Mouse (Mus musculus) large intestine, adult 2 months (tissue): Measurements from ENCODE around the gene Zranb3. TPM values are rescaled to one million over a fixed set of nuclear protein-coding genes. Genes with fewer than 3 reads are reported as not detected.
"Not testable (repeated sequence)": the region's sequence is repeated elsewhere in the genome, so short reads cannot be mapped to it uniquely, and the experiment has no call there.

Experiments
- DNase-seq: peaks from one replicate; pipeline ENCODE4 v3.0.0-alpha.2; 2012; ENCODE audit warnings: low read depth, low spot score
- WGBS: fragments of 180-500 bp; shearing (Covaris S2); methylation state at CpG from one replicate; pipeline ENCODE4 v1.1.7; 2018; 5-methylcytosine and 5-hydroxymethylcytosine counted together
- polyA plus RNA-seq: library from polyadenylated mRNA; depleted of rRNA; stranded (reverse); fragments of >200 nt; gene quantifications from 2 replicates; pipeline ENCODE4 v1.2.3, GENCODE M21; 2012; rRNA removed

Zranb3 gene
- polyA plus RNA-seq, 1 experiment: 1.1 TPM

DNA sequence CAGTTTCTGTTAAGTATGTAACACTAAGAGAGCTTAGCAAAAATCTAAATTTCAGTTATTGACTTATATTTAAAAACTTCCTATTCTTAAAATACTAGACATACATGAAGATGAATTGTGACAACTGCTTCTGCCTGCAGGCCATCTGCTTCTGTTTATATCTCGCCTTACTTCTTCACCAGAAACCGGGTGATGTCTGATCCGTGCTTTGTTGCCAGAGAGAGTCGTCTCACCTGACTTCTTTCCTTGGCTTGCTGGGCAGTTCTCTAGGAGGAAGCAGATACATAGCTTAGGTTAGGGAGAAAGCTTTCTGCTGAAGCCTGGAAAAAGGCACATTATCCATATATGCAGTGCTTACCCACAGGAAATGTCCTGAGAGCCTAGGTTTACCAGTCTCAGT is 148.0 kb downstream of the Zranb3 start:
- no peak for DNase-seq
- WGBS: 77% methylated on average over 4 of the region's 4 CpGs

- 69% methylated on average over 4 of the region's 4 CpGs for WGBS
- DNase-seq: not testable (repeated sequence)
Measured at GRCm38 (mm10) chr1:127954198-127954597, 148.6 kb downstream of the Zranb3 start.

- DNase-seq: no peak
- 52% methylated on average over 4 of the region's 4 CpGs for WGBS
Measured at GRCm38 (mm10) chr1:127952276-127952675, 150.6 kb downstream of the Zranb3 start.

GRCm38 (mm10) chr1:127948748-127949147 is 154.1 kb downstream of the Zranb3 start:
- DNase-seq: no peak
- 73% methylated on average over 5 of the region's 5 CpGs for WGBS

DNA sequence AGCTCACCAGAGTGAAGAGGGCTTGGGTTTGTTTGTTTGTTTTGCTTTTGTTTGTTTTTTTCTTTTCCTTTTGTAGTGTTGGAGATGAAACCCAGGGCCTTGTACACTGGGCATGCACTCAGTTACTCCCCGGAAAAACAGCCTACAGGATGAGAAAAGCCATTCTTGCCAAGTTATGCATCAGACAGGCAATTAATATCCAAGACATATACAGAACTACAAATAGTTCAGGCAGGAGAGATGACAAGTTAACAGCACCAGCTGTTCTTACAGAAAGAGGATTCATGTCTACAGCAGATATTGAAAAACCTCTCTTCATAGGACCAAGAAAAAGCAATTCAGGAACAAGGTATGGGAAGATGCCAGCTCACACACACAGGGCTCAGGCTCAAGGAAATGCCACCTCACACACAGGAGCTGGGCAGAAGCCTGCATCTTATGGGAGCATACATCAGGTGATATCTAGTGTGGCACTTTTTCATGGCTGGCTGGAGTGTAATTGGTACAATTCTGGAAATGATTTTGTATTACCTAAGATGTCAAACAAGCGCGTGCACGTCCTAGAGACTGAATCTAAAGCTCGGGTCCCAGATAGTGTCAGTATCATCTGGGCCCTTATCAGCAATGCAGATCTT is 156.1 kb downstream of the Zranb3 start:
- WGBS: 75% methylated on average over 5 of the region's 5 CpGs

DNA sequence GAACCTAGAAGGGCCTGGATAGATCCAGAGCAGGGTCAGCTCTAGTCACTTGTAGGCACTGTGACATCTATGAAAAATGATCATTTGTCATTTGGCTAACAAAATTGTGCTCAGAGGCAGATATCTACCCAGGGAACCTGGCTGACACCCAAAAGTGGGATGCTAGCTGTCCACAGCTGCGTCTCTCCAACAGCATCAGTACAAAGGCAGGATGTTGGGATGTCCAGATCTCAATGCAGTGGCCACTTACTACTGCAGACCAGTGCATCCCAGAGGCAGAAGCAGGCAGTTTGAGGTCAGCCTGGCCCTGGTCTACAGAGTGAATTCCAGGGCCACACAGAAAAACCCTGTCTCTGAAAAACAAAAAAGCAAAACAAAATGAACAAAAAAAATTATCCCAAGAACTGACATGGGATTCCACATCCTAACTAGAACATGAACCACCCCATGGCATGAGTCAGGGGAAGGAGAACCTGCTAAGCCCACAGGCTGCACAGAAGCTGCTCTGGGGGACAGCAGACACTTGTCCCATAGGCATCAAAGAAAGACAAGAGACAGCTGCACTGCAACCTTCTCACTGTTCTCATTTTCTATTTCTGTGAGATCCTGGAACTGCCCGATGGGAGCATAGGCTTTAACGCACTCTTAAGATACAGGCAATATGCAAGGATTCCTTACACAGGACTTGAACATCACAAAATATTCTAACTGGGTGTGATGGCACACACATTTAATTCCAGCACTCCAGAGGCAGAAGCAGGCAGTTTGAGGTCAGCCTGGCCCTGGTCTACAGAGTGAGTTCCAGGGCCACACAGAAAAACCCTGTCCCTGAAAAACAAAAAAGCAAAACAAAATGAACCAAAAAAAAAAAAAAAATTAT is 156.9 kb downstream of the Zranb3 start:
- DNase-seq: no peak
- WGBS: 76% methylated on average over 3 of the region's 3 CpGs

More for the DNA sequence above, 156.1 kb downstream of the Zranb3 start:
- DNase-seq: no peak

DNA sequence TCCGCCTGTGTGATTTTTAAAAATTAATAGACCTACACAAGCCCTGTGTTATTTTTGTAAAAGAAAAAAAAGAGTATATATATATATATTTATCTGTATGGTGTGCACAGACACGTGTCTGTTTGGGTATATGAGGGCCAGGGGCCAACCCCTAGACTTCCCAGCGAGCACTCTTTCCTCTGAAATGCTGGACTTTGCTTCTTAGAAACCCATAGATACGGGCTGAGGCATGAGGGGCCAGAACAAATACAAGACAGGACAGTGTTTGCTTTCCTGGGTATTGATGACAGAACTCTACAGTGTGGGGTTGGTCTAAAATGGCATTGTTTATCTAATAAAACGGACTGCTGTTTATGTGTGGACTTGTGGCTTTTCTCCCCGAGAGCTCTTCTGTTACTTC is 159.3 kb downstream of the Zranb3 start:
- WGBS: 66% methylated on average over 6 of the region's 6 CpGs
- no peak for DNase-seq

GRCm38 (mm10) chr1:127942231-127942630 is 160.6 kb downstream of the Zranb3 start:
- WGBS: 96% methylated on average over 10 of the region's 10 CpGs
- no peak for DNase-seq

DNA sequence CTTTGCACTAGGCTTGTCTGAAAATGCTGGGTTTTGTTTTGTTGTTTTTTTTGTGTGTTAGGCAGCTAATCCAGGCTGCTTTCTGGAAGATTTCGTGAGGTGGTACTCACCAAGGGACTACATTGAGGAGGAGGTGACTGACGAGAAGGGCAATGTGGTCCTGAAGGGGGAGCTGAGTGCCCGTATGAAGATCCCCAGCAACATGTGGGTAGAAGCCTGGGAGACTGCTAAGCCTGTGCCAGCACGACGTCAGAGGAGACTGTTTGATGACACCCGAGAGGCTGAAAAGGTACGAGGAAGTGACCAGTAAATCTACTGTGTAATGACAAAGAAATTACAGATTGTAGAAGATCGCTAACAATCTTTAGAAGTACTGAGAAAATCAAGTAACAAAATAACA is 165.6 kb downstream of the Zranb3 start:
- DNase-seq: no peak
- 84% methylated on average over 8 of the region's 8 CpGs for WGBS

GRCm38 (mm10) chr1:127934322-127934721 is 168.5 kb downstream of the Zranb3 start:
- 93% methylated on average over 5 of the region's 5 CpGs for WGBS
- no peak for DNase-seq

- 50% methylated on average over 2 of the region's 2 CpGs for WGBS
- DNase-seq: peak; percentile 13
Measured at GRCm38 (mm10) chr1:127933405-127933804, 169.4 kb downstream of the Zranb3 start.

DNA sequence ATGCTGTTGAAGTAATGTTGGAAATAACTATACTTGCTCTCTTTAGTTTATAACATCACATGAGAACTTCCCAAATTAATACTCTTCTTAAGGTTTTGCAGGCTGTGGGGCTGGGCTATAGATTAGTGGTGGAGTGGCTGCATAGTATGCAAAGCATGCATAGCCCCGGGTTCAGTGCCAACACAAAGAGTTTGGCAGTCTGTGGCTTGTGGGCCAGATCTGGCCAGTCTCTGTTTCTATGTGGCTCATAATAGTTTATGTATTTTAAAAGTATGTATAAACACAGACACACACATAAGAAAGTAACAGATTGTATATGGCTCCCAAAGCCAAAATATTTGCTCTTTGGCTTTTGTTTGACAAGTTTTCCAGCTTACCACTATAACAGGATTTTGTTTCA is 187.0 kb downstream of the Zranb3 start:
- no peak for DNase-seq
- 54% methylated on average over 1 of the region's 1 CpGs for WGBS

- 86% methylated on average over 6 of the region's 6 CpGs for WGBS
- DNase-seq: no peak
Measured at GRCm38 (mm10) chr1:127915316-127915715, 187.5 kb downstream of the Zranb3 start.

GRCm38 (mm10) chr1:127913116-127913515 is 189.7 kb downstream of the Zranb3 start:
- no peak for DNase-seq
- WGBS: 77% methylated on average over 4 of the region's 4 CpGs

- peak; percentile 57 for DNase-seq
- 33% methylated on average over 2 of the region's 2 CpGs for WGBS
Measured at GRCm38 (mm10) chr1:127904774-127905385, 198.0 kb downstream of the Zranb3 start.

Other genes with a start within 250 kb of the Zranb3 start
- gene Map3k19, start 248.0 kb downstream of the Zranb3 start, polyA plus RNA-seq: 0.06 and 0.08 TPM in 2 replicates
- 14.6 and 15.9 TPM in 2 replicates for gene Rab3gap1, start 234.3 kb downstream of the Zranb3 start, polyA plus RNA-seq
- gene R3hdm1, start 254 bp upstream of the Zranb3 start, polyA plus RNA-seq: 11.1 and 18.8 TPM in 2 replicates
- gene Ubxn4, start 140.9 kb upstream of the Zranb3 start, polyA plus RNA-seq: 13.7 and 20.3 TPM in 2 replicates
- 12.1 and 201 TPM in 2 replicates for gene Lct, start 225.3 kb upstream of the Zranb3 start, polyA plus RNA-seq